Mouse (Mus musculus): ENCODE results near the gene Ptprm. TPM values are rescaled to one million over a fixed set of nuclear protein-coding genes. Genes with fewer than 3 reads are reported as not detected.

Ptprm gene
- polyA plus RNA-seq, 1 experiment from 2014 or later: 35.9 TPM

DNA sequence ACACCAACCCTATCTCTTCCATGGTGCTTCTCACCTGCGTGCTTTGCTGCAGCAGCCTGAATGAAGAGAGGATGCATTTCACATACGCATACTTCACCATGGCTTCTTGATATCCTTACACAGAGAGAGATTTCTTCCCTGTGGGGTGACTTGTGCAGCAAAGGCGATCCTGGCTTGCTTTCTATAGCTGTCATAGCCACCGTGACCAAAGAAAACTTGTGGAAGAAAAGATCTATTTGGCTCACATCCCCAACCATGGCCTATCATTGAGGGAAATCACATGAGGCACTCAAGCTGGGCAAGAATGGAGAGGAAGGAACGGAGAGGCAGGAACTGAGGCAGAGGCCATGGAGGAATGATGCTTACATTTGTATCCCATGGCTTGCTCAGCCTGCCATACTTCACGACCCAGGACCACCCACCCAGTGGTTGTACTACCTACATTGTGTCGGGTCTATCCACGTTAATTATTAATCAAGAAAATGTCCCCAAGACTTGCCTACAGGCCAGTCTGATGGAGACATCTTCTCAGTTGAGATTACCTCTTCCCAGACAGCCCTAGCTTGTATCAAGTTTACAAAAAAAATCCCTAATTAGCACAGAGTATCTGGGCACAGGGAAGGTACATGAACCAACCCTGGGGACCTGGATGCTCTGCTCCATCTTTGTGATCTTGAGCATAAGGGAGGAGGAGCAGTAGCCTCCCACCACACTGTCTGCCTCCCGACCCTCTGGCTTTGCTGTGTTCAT, 641.6 kb downstream of the Ptprm start:
- DNase-seq (ENCODE audit: low spot score) (no peak), ATAC-seq (no peak)
- H3K4me3 ChIP-seq (ENCODE audit: low read depth, low read length): no peak overlapping the region
- H3K4me1 ChIP-seq (ENCODE audit: insufficient read depth, low read depth, low read length): 0 out of 2 replicates have a peak, but pooled peaks cover 5% of the 10 kb centered on the region
- no peaks in the 10 kb centered on the region for H3K36me3 ChIP-seq (ENCODE audit: insufficient read depth, low read length)
- no peak overlapping the region for H3K4me2 ChIP-seq (replicated peaks; ENCODE audit: low read depth, low read length)
- H3K9ac ChIP-seq (replicated peaks; ENCODE audit: low read depth): no peak overlapping the region
- 92% methylated on average over 9 of the region's 9 CpGs for WGBS
- H3K27me3 ChIP-seq (replicated peaks; ENCODE audit: insufficient read depth, low read length): no peaks in the 10 kb centered on the region
- TF ChIP-seq EP300 (IDR thresholded peaks at IDR 0.05) (no peak), CTCF (IDR thresholded peaks at IDR 0.05) (no peak)
- no peaks in the 10 kb centered on the region for H3K9me3 ChIP-seq (ENCODE audit: low read length)
- no peak overlapping the region for H3K27ac ChIP-seq (ENCODE audit: low read length)

DNA sequence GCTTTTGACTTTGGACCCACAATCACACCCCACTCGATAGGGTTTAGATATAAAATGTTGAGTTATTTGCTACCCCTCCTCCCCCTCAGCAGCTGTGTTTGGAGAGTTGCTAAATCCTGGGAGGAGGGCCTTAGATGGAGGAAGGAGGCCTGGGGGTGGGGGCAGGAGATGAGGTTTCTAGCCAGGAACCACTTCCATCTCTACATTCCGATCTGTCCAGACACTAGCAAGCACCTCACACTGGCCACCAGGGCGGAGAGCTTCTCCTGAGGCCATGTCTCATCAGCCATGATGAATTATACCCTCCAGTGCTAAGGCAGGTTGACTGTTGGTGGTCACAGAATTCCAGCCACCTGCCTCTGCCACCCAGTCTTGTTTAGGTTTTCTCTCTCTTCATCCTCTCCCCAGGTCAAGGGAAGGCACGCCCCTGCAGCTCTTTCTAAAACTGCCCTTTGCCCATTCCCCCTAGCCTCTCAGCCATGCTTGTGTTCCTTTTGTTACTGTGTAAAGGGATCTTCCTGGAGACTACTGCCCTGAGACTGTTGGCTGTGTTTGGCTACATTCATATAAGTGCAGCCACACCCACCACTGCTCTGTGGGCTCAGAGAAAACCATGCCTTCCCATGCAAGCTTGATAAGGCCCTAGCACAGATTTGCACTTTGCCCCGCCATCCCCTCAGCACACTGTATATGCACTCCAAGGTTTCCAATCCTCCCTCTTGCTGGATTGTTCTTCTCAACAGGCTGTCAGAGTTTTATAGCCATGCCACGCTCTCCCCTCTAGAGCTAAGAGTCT, 642.8 kb downstream of the Ptprm start:
- no peaks in the 10 kb centered on the region for H3K27me3 ChIP-seq (replicated peaks; ENCODE audit: insufficient read depth, low read length)
- H3K4me1 ChIP-seq (ENCODE audit: insufficient read depth, low read depth, low read length): 0 out of 2 replicates have a peak, but pooled peaks cover 5% of the 10 kb centered on the region
- no peak overlapping the region for H3K4me2 ChIP-seq (replicated peaks; ENCODE audit: low read depth, low read length)
- peak; percentile 30 for DNase-seq (ENCODE audit: low spot score)
- TF ChIP-seq EP300 (IDR thresholded peaks at IDR 0.05) (no peak), CTCF (IDR thresholded peaks at IDR 0.05) (peak; percentile 34)
- no peak overlapping the region; the same call in 1 of the 2 replicates for H3K27ac ChIP-seq (ENCODE audit: low read length)
- WGBS: 38% methylated on average over 6 of the region's 6 CpGs
- no peaks in the 10 kb centered on the region for H3K36me3 ChIP-seq (ENCODE audit: insufficient read depth, low read length)
- H3K4me3 ChIP-seq (ENCODE audit: low read depth, low read length): no peak overlapping the region
- H3K9me3 ChIP-seq (ENCODE audit: low read length): no peaks in the 10 kb centered on the region
- ATAC-seq: peak; percentile 43; the same call in 1 of the 2 replicates
- H3K9ac ChIP-seq (replicated peaks; ENCODE audit: low read depth): no peak overlapping the region

DNA sequence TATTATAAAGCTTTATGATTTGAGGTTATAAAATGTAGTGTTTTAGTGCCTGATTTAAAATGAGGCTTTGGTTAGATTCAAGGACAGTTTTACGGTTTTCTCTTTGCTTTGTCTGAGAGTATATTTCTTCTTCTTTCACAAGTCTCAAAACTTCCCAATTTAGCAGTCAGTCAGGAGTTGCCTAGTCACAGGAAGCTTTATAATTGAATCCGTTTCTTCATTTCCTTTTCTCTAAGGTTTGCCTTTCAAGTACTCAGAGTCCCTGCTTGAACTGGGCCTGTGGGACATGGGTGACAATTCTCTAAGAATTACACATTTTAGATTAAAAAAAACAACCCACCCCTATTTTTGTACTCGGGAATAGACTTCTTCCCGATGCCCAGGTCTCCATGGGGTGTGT, 643.7 kb downstream of the Ptprm start:
- H3K9me3 ChIP-seq (ENCODE audit: low read length): no peaks in the 10 kb centered on the region
- H3K4me3 ChIP-seq (ENCODE audit: low read depth, low read length): no peak overlapping the region
- H3K36me3 ChIP-seq (ENCODE audit: insufficient read depth, low read length): no peaks in the 10 kb centered on the region
- 0 out of 2 replicates have a peak, but pooled peaks cover 5% of the 10 kb centered on the region for H3K4me1 ChIP-seq (ENCODE audit: insufficient read depth, low read depth, low read length)
- no peak for DNase-seq (ENCODE audit: low spot score)
- no peak overlapping the region for H3K9ac ChIP-seq (replicated peaks; ENCODE audit: low read depth)
- no peak for ATAC-seq
- no peaks in the 10 kb centered on the region for H3K27me3 ChIP-seq (replicated peaks; ENCODE audit: insufficient read depth, low read length)
- no peak for TF ChIP-seq EP300 (IDR thresholded peaks at IDR 0.05)
- TF ChIP-seq CTCF (IDR thresholded peaks at IDR 0.05): no peak
- H3K4me2 ChIP-seq (replicated peaks; ENCODE audit: low read depth, low read length): no peak overlapping the region
- no peak overlapping the region; the same call in 1 of the 2 replicates for H3K27ac ChIP-seq (ENCODE audit: low read length)
- 54% methylated on average over 4 of the region's 4 CpGs for WGBS

DNA sequence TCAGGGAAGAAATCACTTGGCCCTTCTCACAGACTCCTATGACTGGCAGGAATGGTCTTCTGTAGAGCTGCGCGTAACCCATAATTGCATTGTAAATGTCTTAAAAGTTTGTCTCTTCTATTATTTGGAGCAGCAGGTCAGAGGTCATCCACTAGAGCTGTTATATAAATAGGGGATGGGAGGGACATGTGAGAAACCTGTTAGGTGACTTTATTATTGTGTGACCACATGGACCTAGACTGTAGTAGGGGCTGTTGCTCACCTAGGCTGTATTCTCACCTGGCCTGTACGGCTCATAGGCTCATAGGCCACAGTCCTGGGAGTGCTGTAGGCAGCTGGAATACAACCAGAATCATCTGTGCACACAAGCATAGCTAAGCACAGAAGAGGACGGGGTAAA, 645.5 kb downstream of the Ptprm start:
- Histone ChIP-seq H3K4me1 (ENCODE audit: insufficient read depth, low read depth, low read length) (0 out of 2 replicates have a peak, but pooled peaks cover 5% of the 10 kb centered on the region), H3K36me3 (ENCODE audit: insufficient read depth, low read length) (no peaks in the 10 kb centered on the region), H3K9ac (replicated peaks; ENCODE audit: low read depth) (no peak overlapping the region), H3K4me2 (replicated peaks; ENCODE audit: low read depth, low read length) (no peak overlapping the region), H3K9me3 (ENCODE audit: low read length) (no peaks in the 10 kb centered on the region), H3K27ac (ENCODE audit: low read length) (no peak overlapping the region), H3K4me3 (ENCODE audit: low read depth, low read length) (no peak overlapping the region), H3K27me3 (replicated peaks; ENCODE audit: insufficient read depth, low read length) (no peaks in the 10 kb centered on the region)
- 62% methylated on average over 4 of the region's 4 CpGs for WGBS
- peak; percentile 51 for ATAC-seq
- no peak for TF ChIP-seq CTCF (IDR thresholded peaks at IDR 0.05)
- TF ChIP-seq EP300 (IDR thresholded peaks at IDR 0.05): no peak
- DNase-seq (ENCODE audit: low spot score): peak; percentile 56

- ATAC-seq (peak; percentile 39; the same call in 1 of the 2 replicates), DNase-seq (ENCODE audit: low spot score) (no peak)
- H3K4me2 ChIP-seq (replicated peaks; ENCODE audit: low read depth, low read length): no peak overlapping the region
- H3K4me1 ChIP-seq (ENCODE audit: insufficient read depth, low read depth, low read length): 0 out of 2 replicates have a peak, but pooled peaks cover 5% of the 10 kb centered on the region
- H3K36me3 ChIP-seq (ENCODE audit: insufficient read depth, low read length): no peaks in the 10 kb centered on the region
- no peaks in the 10 kb centered on the region for H3K9me3 ChIP-seq (ENCODE audit: low read length)
- no peak overlapping the region for H3K9ac ChIP-seq (replicated peaks; ENCODE audit: low read depth)
- 30% methylated on average over 8 of the region's 8 CpGs for WGBS
- H3K4me3 ChIP-seq (ENCODE audit: low read depth, low read length): no peak overlapping the region
- H3K27me3 ChIP-seq (replicated peaks; ENCODE audit: insufficient read depth, low read length): no peaks in the 10 kb centered on the region
- H3K27ac ChIP-seq (ENCODE audit: low read length): 0 out of 2 replicates have a peak overlapping the region, but pooled peaks have one; percentile 14
- TF ChIP-seq CTCF (IDR thresholded peaks at IDR 0.05): no peak
- TF ChIP-seq EP300 (IDR thresholded peaks at IDR 0.05): no peak
Observed at GRCm38 (mm10) chr17:66707684-66708083, 646.6 kb downstream of the Ptprm start.
